Mouse (Mus musculus): ENCODE results near the gene Ptprr.

GRCm38 (mm10) chr10:116260658-116261433 lies 242.8 kb downstream of the Ptprr start:
- TF ChIP-seq POLR2A (IDR thresholded peaks at IDR 0.05; ENCODE audit: control insufficient read depth, extremely low read depth, insufficient read depth, low read length, poor library complexity) (no peak), CTCF (IDR thresholded peaks at IDR 0.05; ENCODE audit: borderline replicate concordance, control insufficient read depth, extremely low read depth, insufficient read depth, low read length, poor library complexity) (no peak)

Data from thymus, adult 2 months (tissue).